Mouse (Mus musculus): ENCODE results near the gene Lsm12. TPM values are rescaled to one million over a fixed set of nuclear protein-coding genes. Genes with fewer than 3 reads are reported as not detected.

The Lsm12 gene
- total RNA-seq, 2 experiments from 2014 or later: 79.7 to 84.2 TPM

DNA sequence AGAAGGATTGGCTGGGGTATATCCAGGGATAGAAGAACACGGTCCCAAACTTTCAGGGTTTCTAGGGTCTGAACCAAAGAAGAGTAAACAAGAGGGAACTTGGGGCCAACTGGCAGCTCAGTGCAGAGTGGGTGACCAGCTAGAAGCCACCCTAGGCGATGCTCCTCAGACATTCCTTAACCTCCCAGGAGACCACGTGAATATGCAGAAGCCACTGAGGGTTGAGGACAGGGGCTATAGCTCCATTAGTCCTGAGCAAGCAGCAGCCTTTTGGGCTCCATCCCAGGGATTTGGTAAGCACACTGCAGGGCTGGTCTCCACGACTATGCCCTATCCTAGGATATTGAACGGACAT lies 31.8 kb upstream of the Lsm12 start:
- no peak for DNase-seq

DNA sequence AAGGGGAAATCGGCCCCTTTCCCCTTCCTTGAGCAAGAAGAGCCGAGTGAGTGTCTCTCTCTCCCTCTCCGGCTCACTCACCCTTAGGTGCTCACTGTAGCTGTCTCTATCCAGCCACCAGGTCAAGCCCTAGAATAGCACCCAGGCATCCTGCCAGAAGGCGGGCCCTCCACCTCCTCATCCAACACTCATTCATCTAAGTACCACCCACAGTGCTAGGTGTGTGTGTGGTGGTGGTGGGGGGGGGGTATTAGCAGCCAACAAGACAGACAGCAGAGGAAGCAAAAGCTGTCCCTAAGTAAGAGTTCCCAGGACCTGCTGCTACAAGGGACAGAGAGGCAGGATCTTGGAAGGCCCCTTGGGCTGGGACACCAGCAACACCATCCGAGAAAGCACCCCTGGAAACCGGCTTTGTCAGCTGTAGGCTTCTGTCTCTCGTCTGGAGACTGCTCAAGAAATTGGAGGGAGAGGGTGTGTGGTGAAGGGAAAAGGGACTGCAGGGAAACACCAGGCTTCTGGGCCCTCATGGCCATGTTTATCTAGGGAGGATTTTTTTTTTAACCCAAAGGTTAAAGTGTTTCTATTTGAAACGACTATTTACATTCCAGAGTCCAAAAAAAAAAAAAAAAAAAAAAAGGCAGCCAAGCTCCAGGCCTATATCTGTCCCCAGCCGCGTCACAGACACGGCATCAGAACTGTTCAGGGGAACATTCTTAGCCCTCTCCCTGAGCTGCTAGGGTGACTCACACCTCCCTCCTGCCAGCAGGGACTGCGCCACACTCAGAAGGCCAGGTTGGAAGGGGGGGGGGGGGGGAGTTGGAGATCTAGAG lies 31.2 kb upstream of the Lsm12 start:
- DNase-seq: peak; percentile 84

DNA sequence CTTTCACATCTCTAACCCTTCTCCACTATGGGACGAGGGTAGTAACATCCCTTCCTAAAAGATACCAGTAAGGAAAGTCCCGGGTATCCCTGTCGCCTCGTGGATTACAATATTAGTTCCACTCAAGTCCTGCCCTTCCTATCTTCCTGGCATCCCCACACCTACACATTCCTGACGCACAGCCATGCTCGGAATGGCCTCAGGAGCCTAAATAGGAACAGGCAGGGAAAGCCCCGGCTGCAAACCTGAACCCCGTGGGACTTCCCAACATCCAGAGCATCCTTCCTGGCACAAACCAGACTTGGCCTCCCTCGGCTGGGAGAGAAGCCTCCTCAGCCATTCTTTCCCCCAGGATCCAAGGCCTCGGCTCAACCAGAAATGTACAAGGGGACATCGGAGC lies 30.4 kb upstream of the Lsm12 start:
- no peak for DNase-seq

DNA sequence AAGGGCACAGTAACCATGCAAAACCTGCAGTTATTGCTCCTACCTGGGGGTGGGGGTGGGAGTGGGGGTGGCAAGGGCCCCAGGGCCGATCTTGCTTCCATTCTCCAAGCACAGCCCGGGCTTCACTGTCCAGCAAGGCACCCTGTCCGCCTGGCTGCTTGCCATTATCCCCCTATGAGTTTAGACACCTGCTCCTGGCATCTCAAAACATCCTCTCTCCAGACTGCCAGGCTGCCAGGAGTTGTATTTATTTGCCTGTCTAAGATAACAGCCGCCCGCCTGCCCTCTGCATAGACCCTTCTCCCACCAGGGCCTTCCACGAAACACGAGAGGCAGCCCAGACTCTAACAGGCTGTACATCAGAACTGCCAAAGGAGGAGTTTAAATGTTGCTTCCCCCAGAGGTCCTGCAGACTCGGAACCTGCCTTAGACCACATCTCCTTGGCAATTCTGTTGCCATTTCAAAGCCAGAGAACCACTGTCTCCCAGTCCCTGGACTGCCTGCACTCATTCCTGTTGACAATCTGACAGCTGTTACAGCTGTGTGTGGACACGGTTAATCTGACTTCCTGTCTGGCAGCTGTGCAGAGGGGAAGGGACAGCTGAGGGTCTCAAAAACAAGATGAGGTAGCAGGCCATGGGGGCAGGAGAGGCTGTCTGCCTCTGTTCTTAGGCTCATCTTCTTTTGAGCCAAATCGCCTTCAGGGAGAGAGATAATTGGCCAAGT lies 29.5 kb upstream of the Lsm12 start:
- no peak for DNase-seq

DNA sequence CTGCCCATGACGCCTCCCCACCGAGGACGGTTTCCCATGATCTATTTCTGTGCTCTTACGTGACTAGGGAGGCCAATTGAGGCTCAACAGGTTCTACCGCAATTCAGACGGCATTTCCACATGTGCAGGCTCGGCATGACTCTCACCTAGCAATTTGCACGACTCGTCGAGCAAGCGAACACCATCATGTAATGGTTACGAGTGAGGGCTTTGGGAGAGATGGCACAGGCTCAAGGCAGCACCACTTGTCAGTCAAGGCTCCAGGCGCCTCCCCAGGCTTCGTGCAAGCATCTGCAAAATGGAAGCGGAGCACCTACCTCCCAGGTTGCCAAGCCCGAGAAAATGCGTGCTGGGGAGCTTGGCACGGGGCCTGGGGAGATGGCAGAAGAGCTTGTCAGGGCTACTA lies 26.8 kb upstream of the Lsm12 start:
- DNase-seq: peak; percentile 76

DNA sequence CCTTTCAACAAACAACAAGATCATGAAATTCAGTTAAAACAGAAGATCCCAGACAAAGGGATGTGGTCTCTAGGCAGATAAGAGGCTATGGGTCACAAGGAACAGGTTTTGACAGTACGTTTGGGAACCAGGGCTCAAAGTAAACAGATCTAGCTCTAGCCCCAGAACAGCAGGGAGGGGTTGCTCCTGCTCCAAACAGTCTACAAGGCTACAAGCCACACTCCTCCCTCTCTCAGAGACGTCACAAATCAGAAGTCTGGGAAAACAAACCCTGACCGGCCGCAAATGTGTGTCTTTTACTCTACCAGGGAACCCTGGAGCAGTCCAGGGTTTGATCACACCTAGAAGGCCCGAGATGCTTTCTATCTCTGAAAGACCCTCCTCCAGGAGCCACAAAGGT lies 25.9 kb upstream of the Lsm12 start:
- DNase-seq: no peak

DNA sequence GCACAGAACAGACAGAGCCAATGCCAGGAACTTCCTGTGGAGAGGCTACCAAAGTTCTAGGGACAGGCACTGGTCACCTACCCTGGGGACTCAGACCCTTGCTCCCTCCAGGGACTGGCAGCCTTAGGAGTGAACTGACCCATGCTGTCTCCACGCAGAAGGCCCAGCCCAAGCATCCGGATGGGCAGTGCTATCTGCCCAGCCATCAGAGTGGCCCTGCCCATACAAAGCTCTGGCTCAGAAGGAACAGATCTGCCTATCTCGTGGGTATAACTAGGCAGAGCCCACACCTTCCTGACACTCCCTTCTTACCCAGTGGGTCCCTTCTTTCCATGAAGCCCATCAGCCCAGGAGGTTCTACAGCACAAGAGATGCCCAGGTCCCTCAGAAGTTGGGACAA lies 25.1 kb upstream of the Lsm12 start:
- no peak for DNase-seq

DNA sequence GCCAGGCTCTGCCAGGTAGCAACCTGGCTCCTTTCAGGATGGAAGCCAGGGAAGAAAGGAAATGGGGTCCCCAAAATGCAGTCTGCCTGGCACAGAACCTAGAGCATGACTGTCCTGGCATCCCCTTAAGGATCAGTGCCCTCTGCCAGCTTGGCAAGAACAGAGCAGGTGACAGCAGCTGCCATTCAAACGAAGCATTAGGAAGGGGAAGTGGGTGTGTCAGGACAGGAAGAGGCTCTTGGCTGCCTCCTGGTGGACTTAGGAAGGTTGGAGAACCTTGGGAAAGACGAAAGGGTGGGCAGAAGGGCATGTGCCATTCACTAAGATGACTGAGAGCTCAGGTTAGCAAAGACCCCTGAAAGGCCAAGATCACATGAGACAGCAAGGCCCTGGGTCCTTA lies 24.6 kb upstream of the Lsm12 start:
- DNase-seq: no peak

DNA sequence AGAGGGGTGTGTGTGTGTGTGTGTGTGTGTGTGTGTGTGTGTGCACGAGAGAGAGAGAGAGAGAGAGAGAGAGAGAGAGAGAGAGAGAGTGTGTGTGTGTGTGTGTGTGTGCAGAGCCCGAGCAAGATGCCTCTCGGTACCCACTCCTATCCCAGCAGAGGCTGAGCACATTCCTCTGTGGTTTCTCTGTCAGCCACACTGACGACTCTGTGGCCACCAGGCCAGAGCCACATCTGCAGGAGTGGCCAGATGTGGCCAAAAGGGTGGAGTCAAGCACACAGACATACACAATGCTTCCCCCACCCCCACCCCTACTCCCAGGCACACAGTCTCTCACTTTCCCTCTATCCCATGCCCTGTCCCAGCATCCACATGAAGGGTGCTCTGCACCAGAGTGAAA lies 23.8 kb upstream of the Lsm12 start:
- DNase-seq: no peak

DNA sequence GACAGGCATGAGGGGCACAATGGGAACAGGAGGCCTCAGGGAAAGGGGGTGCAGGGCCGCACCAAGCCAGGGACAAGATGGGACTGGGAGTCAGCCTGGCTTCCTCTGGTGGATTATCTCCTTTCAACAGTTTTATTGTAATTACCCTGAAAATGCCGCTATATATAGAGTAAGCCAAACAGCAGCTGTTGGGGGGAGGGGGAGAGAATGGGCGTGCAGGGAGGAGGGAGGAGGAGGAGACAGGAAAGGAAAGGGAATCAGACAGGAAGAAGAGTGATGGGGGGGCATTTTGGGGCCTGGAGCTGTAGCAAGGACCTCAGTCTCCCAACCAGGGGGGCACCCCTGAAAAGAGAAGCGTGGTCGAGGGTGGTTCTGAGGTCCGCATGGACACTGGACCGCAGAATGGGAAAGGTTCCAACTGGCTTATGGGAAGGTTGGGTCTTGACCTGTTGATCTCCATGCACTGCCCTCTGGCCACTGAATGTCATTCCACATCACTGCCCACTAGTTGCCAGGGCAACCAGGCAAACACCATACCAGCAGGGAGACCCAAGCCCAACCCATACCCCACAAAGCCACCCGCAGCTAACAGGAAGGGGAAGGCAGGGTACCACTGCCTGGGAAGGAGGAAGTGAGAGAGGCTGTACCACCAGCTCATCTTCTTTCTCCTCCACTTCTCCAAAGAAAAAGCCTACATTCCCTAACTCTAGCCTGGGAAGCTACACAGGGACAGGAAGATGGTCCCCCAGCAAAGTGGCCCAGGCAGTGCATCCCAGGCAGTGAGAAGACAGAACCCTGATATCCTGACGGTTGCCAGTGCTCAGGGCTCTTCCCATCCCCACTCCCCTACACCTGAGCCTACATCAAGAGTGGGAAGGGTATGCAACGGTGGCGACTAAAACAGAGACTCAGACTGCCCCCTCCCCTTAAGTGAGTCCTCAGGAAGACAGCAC lies 23.0 kb upstream of the Lsm12 start:
- DNase-seq: no peak

DNA sequence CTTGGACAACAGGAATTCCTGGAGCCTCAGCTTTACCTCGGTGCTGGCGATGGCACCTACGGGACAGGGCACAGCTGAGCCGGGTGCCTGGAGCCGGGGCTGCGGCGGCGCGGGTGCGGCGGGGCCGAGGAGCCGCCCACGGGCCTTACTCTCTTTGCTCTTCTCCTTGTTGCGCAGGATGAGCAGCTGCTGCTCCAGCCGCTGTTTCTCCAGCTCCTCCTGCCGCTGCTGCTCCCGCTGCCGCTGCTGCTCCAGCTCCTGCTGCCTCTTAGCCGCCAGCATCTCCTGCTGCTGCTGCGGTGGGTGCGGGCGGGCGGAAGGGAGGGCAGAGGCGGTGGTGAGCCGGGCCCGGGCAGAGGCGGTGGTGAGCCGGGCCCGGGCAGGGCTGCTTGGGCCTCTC lies 21.4 kb upstream of the Lsm12 start:
- no peak for DNase-seq

DNA sequence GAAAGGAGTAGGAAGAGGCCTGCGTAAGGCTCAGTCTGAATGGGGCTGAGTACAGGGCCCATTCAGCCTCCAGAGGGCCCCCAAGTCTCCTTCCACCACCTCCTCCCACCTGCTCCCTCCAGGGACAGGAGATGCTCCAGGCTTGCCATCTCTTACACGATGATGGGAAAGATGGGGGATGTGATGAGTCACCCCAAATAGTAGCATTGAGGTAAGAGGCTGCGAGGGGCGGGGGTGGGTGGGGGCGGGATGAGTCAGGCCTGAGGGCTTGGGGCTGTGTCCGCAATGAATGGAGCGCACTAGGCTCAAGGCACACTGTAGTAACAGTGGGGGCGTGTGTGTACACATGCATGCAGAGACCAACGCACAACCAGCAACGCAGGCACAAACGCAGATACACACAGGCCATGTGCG lies 16.3 kb upstream of the Lsm12 start:
- no peak for DNase-seq

DNA sequence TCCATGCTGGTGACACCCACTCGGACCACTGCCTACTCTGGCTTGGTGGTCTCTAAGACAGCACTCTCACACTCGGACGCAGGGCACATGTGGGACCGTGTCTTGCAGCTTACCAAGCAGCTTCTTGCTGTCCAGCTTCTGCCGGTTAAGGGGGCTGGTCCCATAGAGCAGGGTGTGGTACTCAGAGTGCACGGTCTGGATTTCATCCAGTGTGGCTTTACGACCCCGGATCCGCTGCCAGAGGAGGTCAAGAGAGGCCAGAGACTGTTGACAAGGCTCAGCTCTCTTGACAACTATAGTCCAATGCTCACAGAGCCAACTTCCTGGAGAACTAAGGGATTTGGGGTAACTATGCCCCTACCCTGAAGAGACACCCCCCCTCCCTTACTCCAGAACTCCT lies 14.8 kb upstream of the Lsm12 start:
- no peak for DNase-seq

DNA sequence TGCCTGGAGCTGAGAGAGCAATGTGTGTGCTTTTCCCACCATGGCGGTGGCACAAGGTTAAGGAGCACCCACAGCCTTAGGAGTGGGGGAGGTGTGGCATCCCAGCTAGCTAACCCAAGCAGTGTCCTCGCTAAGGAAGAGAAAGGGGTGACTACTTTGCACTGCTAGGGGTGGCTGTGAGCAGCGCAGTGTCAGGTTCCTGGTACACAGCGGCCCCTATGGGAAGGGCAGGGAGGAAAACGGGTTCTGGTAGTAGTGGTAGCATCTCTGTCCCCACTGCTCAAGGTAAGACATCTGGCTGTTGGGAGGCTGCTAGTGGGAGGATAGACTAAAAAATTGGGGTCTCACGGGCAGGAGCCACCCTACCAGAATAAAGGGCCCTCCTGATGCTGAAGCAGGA lies 13.1 kb upstream of the Lsm12 start:
- no peak for DNase-seq

DNA sequence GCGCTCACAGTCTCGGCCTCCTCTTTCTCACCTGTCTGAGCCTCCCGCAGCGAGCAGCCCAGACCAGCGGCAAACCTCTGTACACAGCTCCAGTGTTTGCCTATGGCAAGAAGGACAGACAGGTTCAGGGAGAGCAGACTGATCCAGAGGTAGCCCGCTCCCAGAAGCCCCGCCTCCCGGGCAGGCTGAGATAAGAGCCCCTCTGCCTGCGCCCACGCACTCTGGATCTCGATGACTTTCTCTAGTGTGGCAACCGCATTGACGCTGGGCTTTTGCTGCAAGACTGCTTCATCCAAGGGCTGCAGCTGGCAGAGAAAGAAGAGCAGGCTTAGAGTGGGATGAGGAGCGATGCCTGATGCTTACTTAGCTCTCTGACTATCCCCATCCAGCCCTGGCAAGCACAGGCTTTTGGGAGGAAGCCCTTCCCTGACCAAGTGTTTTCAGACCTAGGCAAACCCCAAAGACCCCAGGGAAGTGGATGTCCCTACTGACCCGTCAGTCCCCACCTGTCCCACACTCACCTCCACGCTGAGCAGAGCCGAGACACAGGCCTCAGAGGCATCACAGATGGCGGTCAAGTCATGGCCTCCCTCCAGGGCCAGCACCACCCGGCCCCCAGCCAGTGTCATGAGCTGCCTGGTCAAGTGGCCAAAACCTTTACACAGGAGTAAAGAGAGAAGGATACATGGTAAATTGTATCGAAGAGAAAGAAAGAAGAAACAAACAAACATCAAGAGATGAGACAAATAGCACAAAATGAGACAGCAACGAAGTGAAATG lies 11.1 kb upstream of the Lsm12 start:
- DNase-seq: no peak

DNA sequence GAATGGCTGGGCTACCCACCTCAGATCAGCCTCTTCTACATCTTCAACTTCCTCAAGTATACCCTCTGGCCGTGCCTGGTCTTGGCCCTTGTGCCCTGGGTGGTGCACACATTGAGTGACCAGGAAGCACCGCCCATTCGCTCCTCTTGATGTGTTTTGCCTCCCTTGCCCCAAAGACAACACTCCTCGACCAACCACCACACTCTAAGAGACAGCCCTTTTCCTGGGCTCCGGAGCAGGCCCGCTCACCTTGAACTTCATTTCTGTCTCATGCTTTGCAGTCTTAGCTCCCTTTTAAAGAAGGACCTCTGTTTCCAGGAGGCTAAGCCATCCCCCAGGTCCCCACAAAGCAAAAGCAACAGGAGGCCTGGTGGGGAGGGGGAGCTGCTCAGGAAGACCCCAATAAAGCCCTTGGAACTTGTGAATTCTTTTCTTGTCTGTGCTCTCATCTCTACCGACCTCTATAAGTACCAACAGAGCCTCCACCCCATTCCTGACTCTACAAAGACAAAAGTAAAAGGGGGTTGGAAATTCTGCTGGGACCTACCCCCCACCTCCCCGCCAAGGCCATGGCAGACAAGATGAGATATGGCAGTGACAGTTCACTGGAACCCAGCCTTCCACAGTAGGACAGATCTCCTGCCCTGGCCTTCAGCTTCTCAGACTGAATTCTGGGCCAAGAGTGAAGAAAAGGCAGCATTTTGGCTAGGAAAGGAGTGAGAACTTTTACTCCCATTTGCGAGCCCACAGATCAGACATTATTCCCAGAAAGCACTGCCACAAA lies 8.8 kb upstream of the Lsm12 start:
- no peak for DNase-seq

DNA sequence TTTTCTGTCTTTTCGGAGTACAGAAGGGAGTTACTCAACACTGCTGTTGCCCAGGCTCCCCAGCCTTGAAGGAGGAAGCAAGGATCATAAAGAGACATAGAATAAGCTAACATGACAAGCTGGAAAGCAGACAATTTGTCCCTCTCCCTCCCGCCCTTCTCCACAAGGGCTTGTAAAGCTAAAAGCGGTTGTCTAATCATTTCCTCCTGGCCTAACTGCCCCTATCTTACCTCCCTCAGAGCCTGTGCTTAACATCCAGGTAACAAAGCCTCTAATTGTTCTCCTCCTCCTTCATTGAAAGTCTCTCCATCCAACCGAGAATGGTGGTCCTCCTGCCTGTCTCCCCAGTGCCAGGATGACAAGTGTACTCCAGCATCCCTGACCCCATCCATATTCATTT lies 5.8 kb upstream of the Lsm12 start:
- no peak for DNase-seq

DNA sequence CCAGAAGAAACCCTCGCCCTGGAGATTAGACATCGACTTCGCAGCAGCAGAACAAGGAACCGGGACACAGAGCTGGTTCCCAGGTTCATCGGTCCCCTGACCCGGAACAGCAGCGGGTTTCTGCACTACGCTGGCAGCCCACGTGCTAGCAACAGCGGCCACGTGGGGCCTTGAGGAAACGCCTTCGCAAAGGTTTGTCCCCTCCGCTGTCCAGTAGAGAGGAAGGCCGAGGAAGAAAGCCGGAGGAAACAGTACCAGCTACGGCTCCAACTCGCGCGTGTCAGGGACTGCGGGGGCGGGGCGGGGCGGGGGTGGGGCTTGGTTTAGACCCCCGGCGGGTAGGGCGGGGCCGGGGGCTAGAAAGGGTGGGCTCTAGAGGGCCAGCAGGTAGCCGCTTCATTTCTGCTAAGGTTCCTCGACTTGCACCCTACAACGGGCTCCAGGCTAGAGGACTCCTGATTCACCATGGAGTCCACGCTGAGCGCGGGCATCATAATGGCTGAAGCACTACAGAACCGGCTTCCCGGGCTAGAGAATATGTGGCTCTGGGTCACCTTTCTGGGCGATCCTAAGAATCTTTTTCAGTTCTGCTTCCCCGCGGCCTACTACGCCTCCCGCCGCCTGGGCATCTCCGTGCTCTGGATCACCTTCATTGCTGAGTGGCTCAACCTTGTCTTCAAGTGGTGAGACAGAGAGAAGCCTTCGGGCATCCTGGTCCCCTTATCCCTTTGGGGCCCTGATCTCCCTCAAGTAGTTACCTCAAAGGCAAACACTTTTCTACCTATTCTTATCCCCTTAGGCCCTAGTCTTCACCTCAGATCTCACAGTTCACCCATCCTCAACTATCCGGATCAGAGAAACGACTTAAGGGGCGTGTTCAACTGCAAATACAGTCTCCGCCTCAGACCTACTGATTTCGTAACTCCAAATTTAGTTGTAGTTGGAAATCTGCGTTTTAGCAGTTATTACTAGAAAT lies 4.7 kb upstream of the Lsm12 start, which contains the start of gene G6pc3:
Gene G6pc3 (plus strand): TSS at position 160 of the 976 bp plus-strand sequence.
- DNase-seq: peak; percentile 89

DNA sequence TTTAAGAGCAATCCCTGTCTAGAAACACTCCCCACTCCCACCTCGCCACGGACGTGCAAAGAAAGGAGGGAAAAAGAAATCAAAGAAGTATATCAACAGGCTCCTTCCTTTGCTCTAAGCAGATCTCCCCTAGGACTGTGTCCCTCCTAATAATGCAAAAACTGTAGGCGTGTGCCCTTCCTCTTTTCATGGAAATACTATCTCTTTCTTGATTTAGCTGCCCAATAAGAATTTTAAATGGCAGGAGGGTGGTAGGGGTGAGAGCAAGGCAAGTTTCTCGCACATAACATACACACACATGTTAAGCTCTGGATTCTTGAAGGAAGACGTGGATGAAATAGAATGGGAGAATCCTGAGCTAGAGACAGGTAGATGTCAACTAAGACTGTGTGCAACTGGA lies 3.9 kb upstream of the Lsm12 start:
- DNase-seq: no peak

DNA sequence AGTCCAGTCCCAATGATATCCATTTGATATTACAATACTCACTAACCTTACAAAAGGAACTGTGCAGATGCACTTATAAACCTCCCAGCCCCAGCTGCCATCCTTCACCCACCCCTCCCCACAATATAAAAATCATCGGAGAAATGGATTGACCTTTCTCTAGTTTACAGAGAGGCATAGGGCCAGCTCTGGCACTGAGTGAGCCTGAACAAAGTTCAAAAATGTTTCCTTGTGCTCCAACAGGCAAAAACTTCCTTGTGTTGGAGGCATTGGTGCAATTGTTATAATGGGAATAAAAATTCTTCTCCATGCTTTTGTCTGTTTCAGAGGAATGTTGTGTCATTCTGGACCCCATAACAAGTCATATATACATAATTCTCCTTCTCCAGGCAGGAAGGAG lies 1.1 kb upstream of the Lsm12 start:
- DNase-seq: no peak

Measured in gastrocnemius, postnatal 25 days (tissue).